Mouse (Mus musculus) MEL (cell line): Measurements from ENCODE around the gene Zfand3. TPM values are rescaled to one million over a fixed set of nuclear protein-coding genes. Genes with fewer than 3 reads are reported as not detected.

Experiments
- DNase-seq: peaks from one replicate; pipeline ENCODE4 v3.0.0; 2011; ENCODE audit warnings: low read depth, low spot score
- H3K27ac ChIP-seq: 2 replicates; pipeline ENCODE4 v1.5.1; 2012; ENCODE audit warnings: low read depth, mild to moderate bottlenecking, control low read depth, low read length, moderate library complexity; ENCODE audit not compliant: control insufficient read depth
- H3K27me3 ChIP-seq, 2 experiments: fragments of 150-350 bp in 1 of 2; sonication (generic) in 1 of 2; 2 replicates each; pipeline ENCODE4 v1.6.1; 2012; ENCODE audit warnings: low read length in 2 of 2, mild to moderate bottlenecking in 2 of 2, improper control_type of control experiment in 1 of 2, moderate library complexity in 1 of 2; ENCODE audit not compliant: insufficient read depth in 2 of 2, control insufficient read depth in 1 of 2
- H3K36me3 ChIP-seq, 2 experiments: 2 replicates each; pipeline ENCODE4 v1.6.1; 2012 to 2014; ENCODE audit warnings: low read length in 2 of 2, improper control_type of control experiment in 1 of 2, inconsistent platforms in 1 of 2, mild to moderate bottlenecking in 1 of 2; ENCODE audit not compliant: insufficient read depth in 2 of 2, control insufficient read depth in 1 of 2
- H3K4me1 ChIP-seq, 2 experiments: fragments of 150-350 bp in 1 of 2; sonication (generic) in 1 of 2; 2 replicates each; pipeline ENCODE4 v1.6.1; 2012; ENCODE audit warnings: low read length in 2 of 2, improper control_type of control experiment in 1 of 2, mild to moderate bottlenecking in 1 of 2; ENCODE audit not compliant: insufficient read depth in 2 of 2, control insufficient read depth in 1 of 2
- H3K4me3 ChIP-seq, 2 experiments: fragments of 150-350 bp in 1 of 2; sonication (generic) in 1 of 2; 2 replicates each; pipeline ENCODE4 v1.5.1; 2012; ENCODE audit warnings: low read depth in 2 of 2, low read length in 2 of 2, mild to moderate bottlenecking in 2 of 2, moderate library complexity in 2 of 2, control low read depth in 1 of 2, improper control_type of control experiment in 1 of 2; ENCODE audit not compliant: control insufficient read depth in 1 of 2, insufficient read depth in 1 of 2
- H3K79me2 ChIP-seq: 2 replicates; pipeline ENCODE4 v1.6.1; 2012; ENCODE audit warnings: mild to moderate bottlenecking, low read length, moderate library complexity; ENCODE audit not compliant: control insufficient read depth, poor library complexity, insufficient read depth
- H3K9ac ChIP-seq: 2 replicates; pipeline ENCODE4 v1.6.1; 2012; ENCODE audit warnings: low read depth, mild to moderate bottlenecking, control low read depth, low read length, moderate library complexity; ENCODE audit not compliant: control insufficient read depth, poor library complexity, severe bottlenecking
- H3K9me3 ChIP-seq: fragments of 150-350 bp; sonication (generic); replicated peaks from 2 replicates; pipeline ENCODE4 v1.6.1; 2012; ENCODE audit warnings: mild to moderate bottlenecking, low read length, improper control_type of control experiment, moderate library complexity; ENCODE audit not compliant: insufficient read depth
- CHD1 ChIP-seq: IDR thresholded peaks from 2 replicates; pipeline ENCODE4 v1.6.1; 2012; ENCODE audit warnings: low read depth, mild to moderate bottlenecking, inconsistent platforms, low read length, improper control_type of control experiment
- CTCF ChIP-seq, 3 experiments: IDR thresholded peaks in 2 of 3; conservative IDR thresholded peaks in 1 of 3; 2 replicates each; pipeline ENCODE4 v1.5.1; 2011 to 2012; ENCODE audit warnings: low read length in 3 of 3, low read depth in 2 of 3, mild to moderate bottlenecking in 2 of 3, improper control_type of control experiment in 1 of 3, inconsistent platforms in 1 of 3, mixed read lengths in 1 of 3, moderate library complexity in 1 of 3; ENCODE audit not compliant: control insufficient read depth in 1 of 3, insufficient read depth in 1 of 3, poor library complexity in 1 of 3, severe bottlenecking in 1 of 3
- E2F4 ChIP-seq: IDR thresholded peaks from 2 replicates; pipeline ENCODE4 v1.6.1; 2011; ENCODE audit warnings: low read depth, low read length, improper control_type of control experiment, borderline replicate concordance
- ELF1 ChIP-seq: IDR thresholded peaks from 2 replicates; pipeline ENCODE4 v1.6.1; 2014; ENCODE audit warnings: low read depth, mild to moderate bottlenecking, inconsistent platforms, low read length, improper control_type of control experiment, moderate library complexity
- EP300 ChIP-seq, 2 experiments: IDR thresholded peaks; 2 replicates each; pipeline ENCODE4 v1.6.1; 2011; ENCODE audit warnings: improper control_type of control experiment in 2 of 2, low read length in 2 of 2, low read depth in 1 of 2, mild to moderate bottlenecking in 1 of 2
- GABPA ChIP-seq: IDR thresholded peaks from 2 replicates; pipeline ENCODE4 v1.6.1; 2012; ENCODE audit warnings: low read depth, mild to moderate bottlenecking, inconsistent platforms, low read length, improper control_type of control experiment, moderate library complexity
- HCFC1 ChIP-seq: IDR thresholded peaks from 2 replicates; pipeline ENCODE4 v1.6.1; 2012; ENCODE audit warnings: low read depth, mild to moderate bottlenecking, inconsistent platforms, low read length, improper control_type of control experiment, moderate library complexity
- KAT2A ChIP-seq: conservative IDR thresholded peaks from 2 replicates; pipeline ENCODE4 v1.6.1; 2012; ENCODE audit warnings: low read depth, low read length, improper control_type of control experiment, inconsistent platforms
- MAFK ChIP-seq: IDR thresholded peaks from 2 replicates; pipeline ENCODE4 v1.6.1; 2011; ENCODE audit warnings: low read depth, mild to moderate bottlenecking, low read length, improper control_type of control experiment, borderline replicate concordance
- MAZ ChIP-seq: IDR thresholded peaks from 2 replicates; pipeline ENCODE4 v1.6.1; 2012; ENCODE audit warnings: low read depth, mild to moderate bottlenecking, inconsistent platforms, low read length, improper control_type of control experiment
- MEF2A ChIP-seq: IDR thresholded peaks from 2 replicates; pipeline ENCODE4 v1.6.1; 2014; ENCODE audit warnings: low read depth, mild to moderate bottlenecking, inconsistent platforms, low read length, improper control_type of control experiment; ENCODE audit not compliant: poor library complexity, insufficient replicate concordance, severe bottlenecking; ENCODE audit errors: extremely low read depth
- MYB ChIP-seq: IDR thresholded peaks from 2 replicates; pipeline ENCODE4 v1.6.1; 2011; ENCODE audit warnings: mild to moderate bottlenecking, low read depth, low read length, improper control_type of control experiment
- NELFE ChIP-seq: IDR thresholded peaks from 2 replicates; pipeline ENCODE4 v1.6.1; 2011; ENCODE audit warnings: low read depth, low read length, improper control_type of control experiment
- NRF1 ChIP-seq: IDR thresholded peaks from 2 replicates; pipeline ENCODE4 v1.6.1; 2014; ENCODE audit warnings: low read depth, mild to moderate bottlenecking, inconsistent platforms, low read length, improper control_type of control experiment, moderate library complexity; ENCODE audit not compliant: poor library complexity, insufficient read depth, severe bottlenecking
- POLR2A ChIP-seq, 2 experiments: IDR thresholded peaks; 2 replicates each; pipeline ENCODE4 v1.6.1; 2011 to 2012; ENCODE audit warnings: low read length in 2 of 2, mild to moderate bottlenecking in 2 of 2, control low read depth in 1 of 2, improper control_type of control experiment in 1 of 2, low read depth in 1 of 2, moderate library complexity in 1 of 2; ENCODE audit not compliant: control insufficient read depth in 1 of 2, insufficient read depth in 1 of 2, poor library complexity in 1 of 2
- POLR2AphosphoS5 ChIP-seq: IDR thresholded peaks from 2 replicates; pipeline ENCODE4 v1.6.1; 2012; ENCODE audit warnings: low read depth, borderline replicate concordance, mild to moderate bottlenecking, inconsistent platforms, low read length, moderate library complexity, mixed read lengths
- RCOR1 ChIP-seq: IDR thresholded peaks from 2 replicates; pipeline ENCODE4 v1.6.1; 2012; ENCODE audit warnings: low read depth, mild to moderate bottlenecking, inconsistent platforms, low read length, improper control_type of control experiment
- SIN3A ChIP-seq: IDR thresholded peaks from 2 replicates; pipeline ENCODE4 v1.6.1; 2012; ENCODE audit warnings: low read length, improper control_type of control experiment, inconsistent platforms
- SMC3 ChIP-seq: IDR thresholded peaks from 2 replicates; pipeline ENCODE4 v1.6.1; 2011; ENCODE audit warnings: low read depth, low read length, improper control_type of control experiment
- TAL1 ChIP-seq: IDR thresholded peaks from 2 replicates; pipeline ENCODE4 v1.6.1; 2012; ENCODE audit warnings: mild to moderate bottlenecking, inconsistent platforms, low read length, moderate library complexity, mixed read lengths
- TBP ChIP-seq: IDR thresholded peaks from 2 replicates; pipeline ENCODE4 v1.8.0; 2011; ENCODE audit warnings: low read depth, low read length, improper control_type of control experiment
- UBTF ChIP-seq: IDR thresholded peaks from 2 replicates; pipeline ENCODE4 v1.6.1; 2012; ENCODE audit warnings: low read depth, mild to moderate bottlenecking, inconsistent platforms, low read length, improper control_type of control experiment, moderate library complexity, borderline replicate concordance; ENCODE audit not compliant: insufficient read depth
- USF2 ChIP-seq, 2 experiments: IDR thresholded peaks; 2 replicates each; pipeline ENCODE4 v1.6.1; 2011 to 2012; ENCODE audit warnings: improper control_type of control experiment in 2 of 2, low read length in 2 of 2, borderline replicate concordance in 1 of 2, inconsistent platforms in 1 of 2, low read depth in 1 of 2, mild to moderate bottlenecking in 1 of 2; ENCODE audit not compliant: insufficient read depth in 1 of 2
- ZC3H11A ChIP-seq: IDR thresholded peaks from 2 replicates; pipeline ENCODE4 v1.6.1; 2012; ENCODE audit warnings: low read depth, mild to moderate bottlenecking, inconsistent platforms, low read length, improper control_type of control experiment
- ZNF384 ChIP-seq: IDR thresholded peaks from 2 replicates; pipeline ENCODE4 v1.6.1; 2012; ENCODE audit warnings: low read depth, mild to moderate bottlenecking, inconsistent platforms, low read length, improper control_type of control experiment
- polyA plus RNA-seq, 2 experiments: library from polyadenylated mRNA; stranded (reverse) in 1 of 2; unstranded in 1 of 2; fragments of >175 nt in 1 of 2; fragments of >200 nt in 1 of 2; gene quantifications; 2 replicates each; pipeline versions ENCODE4 v1.2.1 to v1.2.4; 2012; ENCODE audit warnings: low replicate concordance in 2 of 2, low read depth in 1 of 2; ENCODE audit not compliant: insufficient read length in 2 of 2, insufficient read depth in 1 of 2, missing spikeins in 1 of 2
- total RNA-seq: library from RNA; depleted of rRNA; stranded (reverse); fragments of 300-350 nt; gene quantifications from 2 replicates; pipeline ENCODE4 v1.2.3, GENCODE M21; 2012

Gene Zfand3
- total and polyA plus RNA-seq, 3 experiments: 28.3 to 48.8 TPM; not detected in 1

GRCm38 (mm10) chr17:29997726-29998125, 6.8 kb upstream of the Zfand3 start:
- no peak overlapping the region for H3K9ac ChIP-seq
- peaks cover 8 to 17% of the 10 kb centered on the region in 2 experiments for H3K4me1 ChIP-seq
- TF ChIP-seq POLR2A (IDR thresholded peaks at IDR 0.05; ENCODE audit: control insufficient read depth in 1 of 2, insufficient read depth in 1 of 2, low read depth in 1 of 2, low read length in 2 of 2, poor library complexity in 1 of 2) (no peak), SIN3A (no peak), RCOR1 (no peak), HCFC1 (no peak), E2F4 (no peak), CTCF (IDR thresholded peaks at IDR 0.05 in 2 of 3, conservative IDR thresholded peaks at IDR 0.05 in 1 of 3; ENCODE audit: control insufficient read depth in 1 of 3, insufficient read depth in 1 of 3, low read depth in 2 of 3, low read length in 3 of 3, poor library complexity in 1 of 3, severe bottlenecking in 1 of 3) (no peak), TAL1 (no peak), MAZ (no peak), MAFK (no peak), NRF1 (no peak), ZNF384 (no peak), POLR2AphosphoS5 (no peak), UBTF (no peak), KAT2A (no peak), ELF1 (no peak), SMC3 (no peak), ZC3H11A (no peak), MYB (no peak), CHD1 (no peak)
- no peaks in the 10 kb centered on the region for H3K9me3 ChIP-seq
- DNase-seq: no peak
- H3K4me3 ChIP-seq: no peak overlapping the region
- H3K36me3 ChIP-seq: peaks cover 0 to 9% of the 10 kb centered on the region in 2 experiments; a peak in 2 of 4 replicates
- no peaks in the 10 kb centered on the region for H3K79me2 ChIP-seq
- H3K27ac ChIP-seq: no peak overlapping the region
- H3K27me3 ChIP-seq: no peaks in the 10 kb centered on the region

DNA sequence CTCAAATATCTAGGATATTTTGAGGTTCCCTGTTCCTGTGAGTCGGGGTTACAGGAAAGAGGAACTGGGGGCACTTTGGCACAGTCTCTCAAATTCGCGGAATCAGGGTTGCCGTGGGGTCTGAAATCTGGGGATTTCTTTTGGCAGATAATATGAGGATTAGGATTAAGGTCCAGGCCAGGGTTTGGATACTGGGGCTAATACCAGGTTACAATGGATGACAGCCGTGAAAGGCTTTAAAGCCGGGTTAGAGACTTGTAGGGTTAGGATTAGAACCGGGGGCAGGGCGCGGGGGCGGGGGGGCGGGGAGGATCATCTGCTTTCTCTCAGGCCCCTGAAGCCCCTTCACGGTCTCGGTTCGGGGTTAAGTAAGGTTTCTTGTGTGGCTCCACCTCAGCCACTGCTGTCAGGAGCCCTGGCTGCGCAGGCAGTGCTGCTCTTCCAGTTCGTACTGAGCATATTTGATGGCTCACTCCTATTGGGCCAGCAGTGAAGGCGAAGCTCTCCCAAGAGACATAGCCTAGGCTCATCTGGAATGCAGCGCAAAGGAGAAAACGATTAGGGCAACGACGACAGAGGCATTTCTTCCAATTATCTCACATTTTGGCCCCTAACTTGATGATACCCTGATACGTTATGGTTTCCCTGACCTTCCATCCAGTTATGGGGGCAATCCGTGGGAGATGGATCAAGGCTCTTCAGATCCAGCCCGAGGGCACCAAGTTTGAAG, 5.8 kb upstream of the Zfand3 start:
- peaks cover 8 to 17% of the 10 kb centered on the region in 2 experiments for H3K4me1 ChIP-seq
- H3K4me3 ChIP-seq: no peak overlapping the region
- no peaks in the 10 kb centered on the region for H3K9me3 ChIP-seq
- no peak overlapping the region for H3K27ac ChIP-seq
- no peak for TF ChIP-seq TBP
- TF ChIP-seq MEF2A: no peak
- no peak for TF ChIP-seq NELFE
- TF ChIP-seq USF2 (IDR thresholded peaks at IDR 0.05; ENCODE audit: borderline replicate concordance in 1 of 2, insufficient read depth in 1 of 2, low read depth in 1 of 2, low read length in 2 of 2): no peak
- TF ChIP-seq E2F4: no peak
- TF ChIP-seq EP300 (IDR thresholded peaks at IDR 0.05; ENCODE audit: low read depth in 1 of 2, low read length in 2 of 2): no peak
- no peak for TF ChIP-seq GABPA
- peaks cover 0 to 15% of the 10 kb centered on the region in 2 experiments; a peak in 2 of 4 replicates for H3K36me3 ChIP-seq
- H3K79me2 ChIP-seq: no peaks in the 10 kb centered on the region
- H3K9ac ChIP-seq: no peak overlapping the region
- no peaks in the 10 kb centered on the region for H3K27me3 ChIP-seq
- no peak for DNase-seq
